Mouse (Mus musculus) left cerebral cortex, adult 2 months (tissue): Measurements from ENCODE around the gene Tmem79. TPM values are rescaled to one million over a fixed set of nuclear protein-coding genes. Genes with fewer than 3 reads are reported as not detected.
"Not testable (repeated sequence)": the region's sequence is repeated elsewhere in the genome, so short reads cannot be mapped to it uniquely, and the experiment has no call there.

Experiments used
- DNase-seq, 2 experiments: peaks; one replicate each; pipeline ENCODE4 v3.0.0; 2021 to 2022; ENCODE audit warnings: low spot score in 2 of 2, mixed read lengths in 1 of 2; ENCODE audit errors: extremely low spot score in 1 of 2
- H3K27ac ChIP-seq: fragments of 200-600 bp; 2 replicates; pipeline ENCODE4 v1.8.1; 2022
- H3K4me3 ChIP-seq: fragments of 200-600 bp; 2 replicates; pipeline ENCODE4 v1.8.1; 2022
- CTCF ChIP-seq: fragments of 200-600 bp; IDR thresholded peaks from 2 replicates; pipeline ENCODE4 v1.8.1; 2022; ENCODE audit warnings: antibody characterized with exemption, mild to moderate bottlenecking, moderate library complexity
- intact Hi-C: fragments of 180-260 bp; cut with DNase I; formaldehyde crosslinking; loops from one replicate; pipeline ENCODE4 v1.15.1; 2025
- total RNA-seq, 2 experiments: library from RNA; stranded (reverse); gene quantifications; 2 replicates each; pipeline ENCODE4 v1.2.3; 2021

The Tmem79 gene
- total RNA-seq, 2 experiments from 2014 or later = 1.2 to 1.4 TPM

GRCm38 (mm10) chr3:88337367-88338020 is 1.5 kb upstream of the Tmem79 start:
- intact Hi-C loops = loop anchor here (5.0 kb wide), 2 partner anchors 130 to 145 kb away; no protein-coding TSS in a partner anchor
- TF ChIP-seq CTCF = no peak
- H3K4me3 ChIP-seq = peak overlapping the region; percentile 93
- DNase-seq = peak in 1 of 2 experiments; percentile 40
- H3K27ac ChIP-seq = peak overlapping the region; percentile 100

GRCm38 (mm10) chr3:88335436-88336053 is 403 bp downstream of the Tmem79 start:
- H3K27ac ChIP-seq = peak overlapping the region; percentile 100
- intact Hi-C loops = loop anchor here (5.0 kb wide), 2 partner anchors 132 to 143 kb away; no protein-coding TSS in a partner anchor
- TF ChIP-seq CTCF = no peak
- peak overlapping the region; percentile 93 for H3K4me3 ChIP-seq
- no peak for DNase-seq

- no peak overlapping the region for H3K27ac ChIP-seq
- no peak for TF ChIP-seq CTCF
- peak overlapping the region; percentile 93 for H3K4me3 ChIP-seq
- intact Hi-C loops = loop anchor here (5.0 kb wide), 2 partner anchors 132 to 143 kb away; no protein-coding TSS in a partner anchor
- no peak for DNase-seq
Observed at GRCm38 (mm10) chr3:88334902-88335435, 979 bp downstream of the Tmem79 start.

GRCm38 (mm10) chr3:88334029-88334658 is 1.8 kb downstream of the Tmem79 start:
- Histone ChIP-seq H3K4me3 (no peak overlapping the region), H3K27ac (no peak overlapping the region)
- intact Hi-C loops = no loop called here
- no peak for DNase-seq
- TF ChIP-seq CTCF = no peak

GRCm38 (mm10) chr3:88331282-88331681 is 4.7 kb downstream of the Tmem79 start:
- no peak for DNase-seq
- intact Hi-C loops = no loop called here
- TF ChIP-seq CTCF = peak; percentile 71
- Histone ChIP-seq H3K4me3 (no peak overlapping the region), H3K27ac (no peak overlapping the region)

- H3K27ac ChIP-seq = no peak overlapping the region
- no peak for TF ChIP-seq CTCF
- DNase-seq = no peak
- H3K4me3 ChIP-seq = no peak overlapping the region
- intact Hi-C loops = no loop called here
Observed at GRCm38 (mm10) chr3:88328956-88329355, 7.0 kb downstream of the Tmem79 start.

- peak; percentile 46 to 51 for DNase-seq
- Histone ChIP-seq H3K27ac (peak within 1 kb of the TSS; percentile 72), H3K4me3 (peak within 1 kb of the TSS; percentile 84)
- TF ChIP-seq CTCF = no peak
- intact Hi-C loops = no loop called here
Observed at GRCm38 (mm10) chr3:88324951-88325405, 11.0 kb downstream of the Tmem79 start, which contains the start of gene Glmp. Gene Glmp, plus strand, starts transcription at chr3:88325023.

GRCm38 (mm10) chr3:88299172-88299571 is 36.8 kb downstream of the Tmem79 start:
- no peak overlapping the region for H3K27ac ChIP-seq
- no peak for TF ChIP-seq CTCF
- no peak for DNase-seq
- intact Hi-C loops = no loop called here
- no peak overlapping the region for H3K4me3 ChIP-seq

GRCm38 (mm10) chr3:88297321-88297851 is 38.6 kb downstream of the Tmem79 start:
- intact Hi-C loops = no loop called here
- peak in 1 of 2 experiments; percentile 44 for DNase-seq
- no peak for TF ChIP-seq CTCF
- H3K27ac ChIP-seq = peak overlapping the region; percentile 94
- peak overlapping the region; percentile 91 for H3K4me3 ChIP-seq

- peak; percentile 26; the same call in 1 of the 2 replicates for TF ChIP-seq CTCF
- Histone ChIP-seq H3K27ac (peak within 1 kb of the TSS; percentile 95), H3K4me3 (peak within 1 kb of the TSS; percentile 91)
- peak; percentile 93 to 96 for DNase-seq
- intact Hi-C loops = no loop called here
Observed at GRCm38 (mm10) chr3:88296561-88297318, 39.2 kb downstream of the Tmem79 start, which contains the start of the genes Tsacc and Cct3. Gene Tsacc, minus strand, starts transcription at chr3:88296999. Gene Cct3, plus strand, starts transcription at chr3:88297116.

GRCm38 (mm10) chr3:88296110-88296560 is 39.8 kb downstream of the Tmem79 start:
- intact Hi-C loops = no loop called here
- Histone ChIP-seq H3K4me3 (peak overlapping the region; percentile 91), H3K27ac (peak overlapping the region; percentile 95)
- TF ChIP-seq CTCF = no peak
- DNase-seq = no peak

GRCm38 (mm10) chr3:88295272-88295671 is 40.7 kb downstream of the Tmem79 start:
- H3K27ac ChIP-seq, DNase-seq, H3K4me3 ChIP-seq, intact Hi-C loops: not testable (repeated sequence)
